Mouse (Mus musculus): Measurements from ENCODE around the gene Krtap4-2. TPM values are rescaled to one million over a fixed set of nuclear protein-coding genes. Genes with fewer than 3 reads are reported as not detected.

Krtap4-2 gene
- total RNA-seq (2023): not detected

DNA sequence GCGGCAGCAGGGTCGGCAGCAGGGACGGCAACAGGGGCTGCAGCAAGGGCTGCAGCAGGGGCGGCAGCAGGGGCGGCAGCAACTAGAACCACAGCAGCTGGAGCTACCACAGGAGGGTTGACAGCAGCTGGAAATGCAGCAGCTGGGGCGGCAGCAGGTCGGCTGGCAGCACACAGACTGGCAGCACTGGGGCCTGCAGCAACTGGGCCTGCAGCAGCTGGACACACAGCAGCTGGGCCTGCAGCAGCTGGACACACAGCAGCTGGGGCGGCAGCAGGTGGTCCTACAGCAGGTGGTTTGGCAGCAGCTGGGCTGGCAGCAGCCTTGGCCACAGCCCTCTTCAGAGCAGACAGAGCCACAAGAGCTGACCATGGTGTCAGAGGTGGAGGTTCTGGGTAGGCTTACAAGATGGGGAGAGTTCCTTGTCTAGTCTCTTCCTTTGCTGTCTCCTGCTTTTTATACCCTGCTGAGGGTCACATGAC, at the start of gene Krtap4-2:
Gene Krtap4-2, minus strand, starts transcription at position 432 of the 482 bp plus-strand sequence.

GRCm38 (mm10) chr11:99665860-99666259, 31.0 kb upstream of the Krtap4-2 start, which contains the start of gene Krtap4-6:
Gene Krtap4-6, minus strand, starts transcription at chr11:99665960.

GRCm38 (mm10) chr11:99658467-99659010, 23.7 kb upstream of the Krtap4-2 start, which contains the start of gene Gm11563:
Gene Gm11563, minus strand, starts transcription at chr11:99658960.

DNA sequence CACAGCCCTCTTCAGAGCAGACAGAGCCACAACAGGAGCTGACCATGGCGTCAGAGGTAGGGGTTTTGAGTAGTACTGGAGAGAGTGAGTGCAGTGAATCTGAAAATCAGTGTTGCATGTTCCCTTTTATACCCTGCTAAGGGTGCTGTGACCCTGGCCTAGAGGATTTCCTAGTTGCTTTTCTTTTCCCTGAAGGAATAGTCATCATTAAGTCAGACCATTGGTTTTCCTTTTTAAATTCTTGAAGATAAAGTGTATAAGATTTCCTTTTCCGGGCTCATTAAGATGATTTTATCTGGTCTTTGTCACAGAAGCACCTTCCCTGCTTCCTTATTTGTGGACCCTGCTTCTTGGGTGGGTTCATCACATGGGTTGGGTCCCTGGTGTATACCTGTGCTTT, 15.3 kb upstream of the Krtap4-2 start, which contains the start of gene Gm11555:
Gene Gm11555, minus strand, starts transcription at position 101 of the 400 bp plus-strand sequence.

GRCm38 (mm10) chr11:99643635-99644139, 8.8 kb upstream of the Krtap4-2 start, which contains the start of gene Krtap4-7:
Gene Krtap4-7, minus strand, starts transcription at chr11:99644089.

DNA sequence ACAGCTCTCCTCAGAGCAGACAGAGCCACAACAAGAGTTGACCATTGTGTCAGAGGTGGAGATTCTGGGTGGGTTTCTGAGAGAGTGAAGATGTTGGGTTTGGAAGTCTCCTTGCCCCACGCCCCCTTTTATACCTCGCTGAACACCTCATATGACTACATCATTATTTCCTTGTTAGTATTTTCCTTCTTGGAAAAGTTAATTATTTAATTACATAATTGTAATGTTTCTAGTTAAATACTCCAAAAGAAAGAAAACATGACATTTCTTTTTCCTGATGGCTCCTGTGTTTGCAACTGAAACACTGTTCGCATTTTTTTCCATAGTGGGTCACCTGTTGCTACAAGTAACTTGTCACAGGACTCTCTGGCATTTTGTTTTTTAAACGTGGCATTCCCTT, 6.7 kb downstream of the Krtap4-2 start, which contains the start of gene Krtap4-1:
Gene Krtap4-1, minus strand, starts transcription at position 101 of the 400 bp plus-strand sequence.

DNA sequence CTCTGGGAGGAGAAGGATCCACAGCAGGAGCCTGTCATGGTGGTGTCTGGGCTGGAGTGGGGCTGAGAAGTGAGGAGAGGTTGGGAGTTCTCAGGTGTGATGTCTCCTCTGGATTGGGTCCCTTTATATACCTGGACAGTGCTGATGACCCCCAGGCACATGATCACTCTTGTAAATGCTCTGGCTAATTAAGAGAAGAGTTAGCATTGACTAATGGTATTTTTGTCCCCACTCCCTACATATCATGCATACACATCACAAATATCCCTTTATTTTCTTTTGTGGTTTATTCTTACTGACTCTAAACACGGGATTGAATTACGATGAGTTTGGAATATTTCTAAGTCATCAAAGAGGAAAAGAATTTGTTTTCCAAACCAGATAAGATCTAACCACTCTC, 14.5 kb downstream of the Krtap4-2 start, which contains the start of gene Gm11562:
Gene Gm11562, minus strand, starts transcription at position 101 of the 400 bp plus-strand sequence.

GRCm38 (mm10) chr11:99614796-99615363, 20.0 kb downstream of the Krtap4-2 start, which contains the start of gene Krtap2-4:
Gene Krtap2-4, minus strand, starts transcription at chr11:99614846.

DNA sequence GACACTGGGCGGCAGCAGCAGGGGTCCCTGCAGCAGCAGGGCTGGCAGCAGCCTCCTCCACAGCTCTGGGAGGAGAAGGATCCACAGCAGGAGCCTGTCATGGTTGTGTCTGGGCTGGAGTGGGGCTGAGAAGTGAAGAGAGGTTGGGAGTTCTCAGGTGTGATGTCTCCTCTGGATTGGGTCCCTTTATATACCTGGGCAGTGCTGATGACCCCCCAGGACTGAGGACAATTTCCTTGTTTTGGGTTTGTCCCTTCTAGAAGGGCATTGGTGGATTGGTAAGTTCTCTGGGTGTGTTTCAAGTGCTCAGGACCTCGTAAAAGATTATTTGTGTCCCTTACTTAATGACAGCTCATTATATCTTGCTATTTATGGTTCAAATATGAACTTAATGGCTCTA, 24.8 kb downstream of the Krtap4-2 start, which contains the start of gene Gm11937:
Gene Gm11937, minus strand, starts transcription at position 101 of the 400 bp plus-strand sequence.

GRCm38 (mm10) chr11:99603208-99603607, 31.7 kb downstream of the Krtap4-2 start, which contains the start of gene Gm11938:
Gene Gm11938, minus strand, starts transcription at chr11:99603308.

GRCm38 (mm10) chr11:99597742-99598141, 37.1 kb downstream of the Krtap4-2 start, which contains the start of gene Krtap9-3:
Gene Krtap9-3, minus strand, starts transcription at chr11:99598105.

GRCm38 (mm10) chr11:99590981-99591380, 43.9 kb downstream of the Krtap4-2 start, which contains the start of gene Krtap1-3:
Gene Krtap1-3, minus strand, starts transcription at chr11:99591339.

Other genes starting within 250 kb of the Krtap4-2 start
- 1 to 10 TPM; 4.7 to 5.7 TPM for gene Krt10, start 245.7 kb downstream of the Krtap4-2 start, total RNA-seq (2023)
- not detected for gene Krt12, start 212.8 kb downstream of the Krtap4-2 start, total RNA-seq (2023)
- gene Krt20, start 196.9 kb downstream of the Krtap4-2 start, total RNA-seq (2023): not detected
- not detected for gene Krt23, start 141.9 kb downstream of the Krtap4-2 start, total RNA-seq (2023)
- not detected for gene Krt39, start 113.7 kb downstream of the Krtap4-2 start, total RNA-seq (2023)
- gene Krt40, start 91.9 kb downstream of the Krtap4-2 start, total RNA-seq (2023): not detected
- gene Krtap3-3, start 84.2 kb downstream of the Krtap4-2 start, total RNA-seq (2023): not detected
- gene Krtap3-2, start 78.2 kb downstream of the Krtap4-2 start, total RNA-seq (2023): not detected
- not detected for gene Gm11939, start 75.6 kb downstream of the Krtap4-2 start, total RNA-seq (2023)
- not detected for gene Krtap3-1, start 68.5 kb downstream of the Krtap4-2 start, total RNA-seq (2023)
- gene Krtap1-5, start 54.1 kb downstream of the Krtap4-2 start, total RNA-seq (2023): not detected
- not detected for gene Krtap1-4, start 51.4 kb downstream of the Krtap4-2 start, total RNA-seq (2023)
- not detected for gene Krtap1-3, start 43.7 kb downstream of the Krtap4-2 start, total RNA-seq (2023)
- gene Krtap9-3, start 37.0 kb downstream of the Krtap4-2 start, total RNA-seq (2023): not detected
- not detected for gene Gm11938, start 31.8 kb downstream of the Krtap4-2 start, total RNA-seq (2023)
- not detected for gene Gm11937, start 24.9 kb downstream of the Krtap4-2 start, total RNA-seq (2023)
- gene Krtap2-4, start 20.2 kb downstream of the Krtap4-2 start, total RNA-seq (2023): not detected
- not detected for gene Gm11562, start 14.6 kb downstream of the Krtap4-2 start, total RNA-seq (2023)
- gene Krtap4-1, start 6.8 kb downstream of the Krtap4-2 start, total RNA-seq (2023): not detected
- not detected for gene Krtap4-7, start 9.0 kb upstream of the Krtap4-2 start, total RNA-seq (2023)
- gene Gm11555, start 15.2 kb upstream of the Krtap4-2 start, total RNA-seq (2023): not detected
- not detected for gene Gm11563, start 23.9 kb upstream of the Krtap4-2 start, total RNA-seq (2023)
- gene Krtap4-6, start 30.9 kb upstream of the Krtap4-2 start, total RNA-seq (2023): not detected
- gene Gm14190, start 55.7 kb upstream of the Krtap4-2 start, total RNA-seq (2023): not detected
- not detected for gene Gm14180, start 99.2 kb upstream of the Krtap4-2 start, total RNA-seq (2023)
- not detected for gene Gm11595, start 137.8 kb upstream of the Krtap4-2 start, total RNA-seq (2023)
- gene Krtap4-8, start 145.6 kb upstream of the Krtap4-2 start, total RNA-seq (2023): not detected
- not detected for gene Krtap4-9, start 150.1 kb upstream of the Krtap4-2 start, total RNA-seq (2023)
- not detected for gene Gm11596, start 158.4 kb upstream of the Krtap4-2 start, total RNA-seq (2023)
- not detected for gene Gm11569, start 163.8 kb upstream of the Krtap4-2 start, total RNA-seq (2023)
- not detected for gene Gm11554, start 169.4 kb upstream of the Krtap4-2 start, total RNA-seq (2023)
- not detected for gene Krtap4-13, start 174.8 kb upstream of the Krtap4-2 start, total RNA-seq (2023)
- not detected for gene Gm11564, start 180.6 kb upstream of the Krtap4-2 start, total RNA-seq (2023)
- gene 2300003K06Rik, start 203.0 kb upstream of the Krtap4-2 start, total RNA-seq (2023): not detected
- not detected for gene Krtap4-16, start 216.5 kb upstream of the Krtap4-2 start, total RNA-seq (2023)
- gene Gm11568, start 222.8 kb upstream of the Krtap4-2 start, total RNA-seq (2023): not detected
- not detected for gene Gm11559, start 229.4 kb upstream of the Krtap4-2 start, total RNA-seq (2023)
- not detected for gene Krtap9-1, start 238.3 kb upstream of the Krtap4-2 start, total RNA-seq (2023)
- not detected for gene Gm11567, start 244.1 kb upstream of the Krtap4-2 start, total RNA-seq (2023)

Data from T-cell, adult 66 days (primary cell).